Mouse (Mus musculus): ENCODE data around the gene Ret. TPM values are rescaled to one million over a fixed set of nuclear protein-coding genes. Genes with fewer than 3 reads are reported as not detected.

The Ret gene
- polyA plus RNA-seq, 1 experiment from 2014 or later = 11.1 TPM

- ATAC-seq (replicated peaks; ENCODE audit: low FRiP score, low read depth) (0 out of 2 replicates have a peak, but pooled peaks have one; percentile 8), DNase-seq (ENCODE audit: low spot score) (no peak)
- no peaks in the 10 kb centered on the region for H3K27me3 ChIP-seq (ENCODE audit: insufficient read depth, low read length)
- no peaks in the 10 kb centered on the region for H3K4me1 ChIP-seq (replicated peaks; ENCODE audit: insufficient read depth, low read length)
- no peak overlapping the region for H3K4me2 ChIP-seq (ENCODE audit: low read length)
- no peaks in the 10 kb centered on the region for H3K9me3 ChIP-seq (replicated peaks; ENCODE audit: low read length)
- H3K9ac ChIP-seq (ENCODE audit: low read depth, low read length) = no peak overlapping the region
- H3K27ac ChIP-seq = no peak overlapping the region
- no peak overlapping the region for H3K4me3 ChIP-seq (replicated peaks; ENCODE audit: low read depth, low read length)
- TF ChIP-seq CTCF (IDR thresholded peaks at IDR 0.05; ENCODE audit: low read depth) = no peak
- no peaks in the 10 kb centered on the region for H3K36me3 ChIP-seq (ENCODE audit: insufficient read depth, low read length)
- WGBS = 69% methylated on average over 12 of the region's 12 CpGs
These were observed 17.5 kb downstream of the Ret start for GRCm38 (mm10) chr6:118180085-118180423.

DNA sequence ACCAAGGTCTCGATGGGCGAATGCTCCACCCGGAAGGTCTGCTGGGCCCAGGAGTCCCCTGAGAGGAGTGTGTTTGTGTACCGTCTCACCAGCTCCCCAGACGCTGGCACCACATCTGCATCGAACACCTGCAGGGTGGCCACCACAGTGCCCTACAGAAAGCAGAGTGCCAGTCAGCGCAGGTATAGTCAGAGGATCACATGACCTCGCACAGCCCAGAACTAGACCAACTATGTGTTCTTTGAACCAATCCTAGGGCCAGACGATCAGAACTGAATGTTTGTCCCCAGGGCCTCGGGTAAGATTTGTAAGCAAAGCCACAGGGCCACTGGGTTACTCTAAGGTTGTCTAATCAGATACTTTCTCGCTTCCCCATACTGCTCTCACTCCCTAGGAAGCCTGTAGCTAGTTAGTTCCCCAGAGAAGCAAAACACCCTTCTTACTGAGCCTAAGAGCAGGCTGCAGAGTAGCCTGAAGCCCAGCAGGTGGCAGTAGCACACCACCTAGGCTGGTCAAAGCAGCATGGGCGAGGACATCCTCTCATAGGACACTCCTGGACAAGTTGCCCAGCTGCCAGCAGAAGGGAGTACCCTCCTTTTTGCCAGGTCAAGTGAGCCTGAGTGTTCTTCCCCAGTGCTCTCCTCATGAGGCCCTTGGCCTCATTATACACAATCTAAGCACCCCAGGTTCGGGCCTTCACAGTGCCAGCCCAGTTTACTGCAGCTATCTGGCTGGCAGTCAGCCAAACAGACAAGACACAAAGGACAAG, 18.0 kb downstream of the Ret start:
- H3K9me3 ChIP-seq (replicated peaks; ENCODE audit: low read length) = no peaks in the 10 kb centered on the region
- H3K4me3 ChIP-seq (replicated peaks; ENCODE audit: low read depth, low read length) = no peak overlapping the region
- no peaks in the 10 kb centered on the region for H3K4me1 ChIP-seq (replicated peaks; ENCODE audit: insufficient read depth, low read length)
- 62% methylated on average over 13 of the region's 13 CpGs for WGBS
- ATAC-seq (replicated peaks; ENCODE audit: low FRiP score, low read depth) = peak; percentile 81
- no peak overlapping the region for H3K9ac ChIP-seq (ENCODE audit: low read depth, low read length)
- no peak overlapping the region for H3K27ac ChIP-seq
- peak; percentile 93 for DNase-seq (ENCODE audit: low spot score)
- peak; percentile 98 for TF ChIP-seq CTCF (IDR thresholded peaks at IDR 0.05; ENCODE audit: low read depth)
- H3K36me3 ChIP-seq (ENCODE audit: insufficient read depth, low read length) = no peaks in the 10 kb centered on the region
- H3K27me3 ChIP-seq (ENCODE audit: insufficient read depth, low read length) = no peaks in the 10 kb centered on the region
- no peak overlapping the region for H3K4me2 ChIP-seq (ENCODE audit: low read length)

GRCm38 (mm10) chr6:118173975-118174328, 23.6 kb downstream of the Ret start:
- H3K4me3 ChIP-seq (replicated peaks; ENCODE audit: low read depth, low read length) = no peak overlapping the region
- no peaks in the 10 kb centered on the region for H3K36me3 ChIP-seq (ENCODE audit: insufficient read depth, low read length)
- WGBS = 33% methylated on average over 5 of the region's 5 CpGs
- H3K9ac ChIP-seq (ENCODE audit: low read depth, low read length) = no peak overlapping the region
- no peaks in the 10 kb centered on the region for H3K9me3 ChIP-seq (replicated peaks; ENCODE audit: low read length)
- ATAC-seq (replicated peaks; ENCODE audit: low FRiP score, low read depth) = no peak
- H3K27me3 ChIP-seq (ENCODE audit: insufficient read depth, low read length) = no peaks in the 10 kb centered on the region
- no peak for TF ChIP-seq CTCF (IDR thresholded peaks at IDR 0.05; ENCODE audit: low read depth)
- no peak overlapping the region for H3K4me2 ChIP-seq (ENCODE audit: low read length)
- H3K4me1 ChIP-seq (replicated peaks; ENCODE audit: insufficient read depth, low read length) = 0 out of 2 replicates have a peak, but pooled peaks cover 6% of the 10 kb centered on the region
- H3K27ac ChIP-seq = no peak overlapping the region
- peak; percentile 65 for DNase-seq (ENCODE audit: low spot score)

GRCm38 (mm10) chr6:118173251-118173974, 24.1 kb downstream of the Ret start:
- ATAC-seq (replicated peaks; ENCODE audit: low FRiP score, low read depth) (no peak), DNase-seq (ENCODE audit: low spot score) (no peak)
- Histone ChIP-seq H3K27ac (no peak overlapping the region), H3K27me3 (ENCODE audit: insufficient read depth, low read length) (no peaks in the 10 kb centered on the region), H3K4me1 (replicated peaks; ENCODE audit: insufficient read depth, low read length) (0 out of 2 replicates have a peak, but pooled peaks cover 6% of the 10 kb centered on the region), H3K9me3 (replicated peaks; ENCODE audit: low read length) (no peaks in the 10 kb centered on the region), H3K9ac (ENCODE audit: low read depth, low read length) (no peak overlapping the region), H3K36me3 (ENCODE audit: insufficient read depth, low read length) (no peaks in the 10 kb centered on the region), H3K4me3 (replicated peaks; ENCODE audit: low read depth, low read length) (no peak overlapping the region), H3K4me2 (ENCODE audit: low read length) (no peak overlapping the region)
- no peak for TF ChIP-seq CTCF (IDR thresholded peaks at IDR 0.05; ENCODE audit: low read depth)
- 87% methylated on average over 18 of the region's 18 CpGs for WGBS

DNA sequence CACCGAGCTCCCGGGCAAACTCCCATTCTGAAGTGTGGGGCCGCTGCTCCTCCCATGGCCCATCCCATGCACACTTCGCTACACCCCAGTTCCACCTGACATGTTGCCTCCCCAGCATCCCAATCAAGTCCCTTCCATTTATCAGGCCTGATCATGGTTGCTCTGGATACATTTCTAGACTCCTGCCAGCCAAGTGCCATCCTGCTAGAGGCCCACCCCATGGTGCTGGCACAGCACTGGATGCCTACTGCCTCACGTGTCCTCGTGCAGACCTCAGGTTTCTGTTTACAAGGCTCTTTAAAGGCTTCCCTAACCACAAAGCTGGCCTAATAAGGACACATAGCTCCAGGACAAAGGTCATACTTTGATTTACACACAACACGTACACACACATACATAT, 26.1 kb downstream of the Ret start:
- no peak overlapping the region for H3K27ac ChIP-seq
- no peaks in the 10 kb centered on the region for H3K36me3 ChIP-seq (ENCODE audit: insufficient read depth, low read length)
- ATAC-seq (replicated peaks; ENCODE audit: low FRiP score, low read depth) (no peak), DNase-seq (ENCODE audit: low spot score) (no peak)
- 0 out of 2 replicates have a peak, but pooled peaks cover 6% of the 10 kb centered on the region for H3K4me1 ChIP-seq (replicated peaks; ENCODE audit: insufficient read depth, low read length)
- no peak overlapping the region for H3K9ac ChIP-seq (ENCODE audit: low read depth, low read length)
- no peaks in the 10 kb centered on the region for H3K27me3 ChIP-seq (ENCODE audit: insufficient read depth, low read length)
- H3K9me3 ChIP-seq (replicated peaks; ENCODE audit: low read length) = no peaks in the 10 kb centered on the region
- TF ChIP-seq CTCF (IDR thresholded peaks at IDR 0.05; ENCODE audit: low read depth) = no peak
- 89% methylated on average over 7 of the region's 7 CpGs for WGBS
- H3K4me2 ChIP-seq (ENCODE audit: low read length) = no peak overlapping the region
- no peak overlapping the region for H3K4me3 ChIP-seq (replicated peaks; ENCODE audit: low read depth, low read length)

DNA sequence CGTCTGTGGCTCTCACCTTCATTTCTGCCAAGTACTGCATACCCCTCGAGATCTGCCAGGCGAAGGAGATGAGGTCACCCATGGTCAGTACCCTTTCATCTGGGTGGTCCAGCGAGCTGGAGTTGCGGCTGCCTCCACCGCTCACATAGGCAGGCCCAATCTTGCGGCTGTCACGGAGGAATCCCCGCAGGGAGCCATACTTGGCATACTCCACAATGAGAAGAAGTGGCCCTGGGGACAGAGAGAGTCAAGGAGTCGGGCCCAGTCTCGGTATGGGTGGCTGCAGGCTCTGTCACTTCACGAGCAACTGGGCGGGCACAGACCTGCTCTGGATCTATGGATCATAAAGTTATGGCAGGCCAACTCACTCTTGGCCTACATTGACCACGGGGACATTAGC, 29.4 kb downstream of the Ret start:
- H3K36me3 ChIP-seq (ENCODE audit: insufficient read depth, low read length) = no peaks in the 10 kb centered on the region
- 86% methylated on average over 14 of the region's 14 CpGs for WGBS

More for the DNA sequence above, 29.4 kb downstream of the Ret start:
- DNase-seq (ENCODE audit: low spot score) = no peak
- Histone ChIP-seq H3K4me3 (replicated peaks; ENCODE audit: low read depth, low read length) (no peak overlapping the region), H3K27me3 (ENCODE audit: insufficient read depth, low read length) (no peaks in the 10 kb centered on the region), H3K27ac (no peak overlapping the region), H3K9ac (ENCODE audit: low read depth, low read length) (no peak overlapping the region), H3K4me2 (ENCODE audit: low read length) (no peak overlapping the region), H3K9me3 (replicated peaks; ENCODE audit: low read length) (no peaks in the 10 kb centered on the region), H3K4me1 (replicated peaks; ENCODE audit: insufficient read depth, low read length) (no peaks in the 10 kb centered on the region)
- TF ChIP-seq CTCF (IDR thresholded peaks at IDR 0.05; ENCODE audit: low read depth) = no peak
- ATAC-seq (replicated peaks; ENCODE audit: low FRiP score, low read depth) = no peak

Data from kidney, postnatal 0 days (tissue).